Mouse (Mus musculus): Measurements from ENCODE around the gene Pten. TPM values are rescaled to one million over a fixed set of nuclear protein-coding genes. Genes with fewer than 3 reads are reported as not detected.
"Not testable (repeated sequence)": the region's sequence is repeated elsewhere in the genome, so short reads cannot be mapped to it uniquely, and the experiment has no call there.

Pten gene
- total RNA-seq, 1 experiment from 2014 or later, result 71.8 TPM

DNA sequence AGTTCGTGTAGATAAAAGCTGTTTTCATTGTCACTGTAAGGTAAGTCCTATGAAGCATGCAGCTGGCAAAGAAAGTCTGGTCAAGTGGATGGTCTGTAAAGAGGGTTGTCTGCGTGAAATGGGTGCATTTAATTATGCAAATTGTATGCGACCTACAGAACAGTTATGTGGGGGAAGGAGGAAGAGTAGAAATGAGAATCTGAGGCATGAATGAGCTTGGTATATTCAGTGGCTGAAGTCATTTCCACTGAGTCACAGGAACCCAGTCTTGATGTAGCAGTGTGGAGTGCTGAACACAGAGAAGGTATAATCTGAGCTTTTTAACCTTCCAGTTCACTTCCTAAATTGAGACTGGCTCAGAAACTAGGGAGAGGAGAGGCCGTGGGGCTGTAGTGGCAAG is 61.5 kb downstream of the Pten start:
- DNase-seq, result no peak

DNA sequence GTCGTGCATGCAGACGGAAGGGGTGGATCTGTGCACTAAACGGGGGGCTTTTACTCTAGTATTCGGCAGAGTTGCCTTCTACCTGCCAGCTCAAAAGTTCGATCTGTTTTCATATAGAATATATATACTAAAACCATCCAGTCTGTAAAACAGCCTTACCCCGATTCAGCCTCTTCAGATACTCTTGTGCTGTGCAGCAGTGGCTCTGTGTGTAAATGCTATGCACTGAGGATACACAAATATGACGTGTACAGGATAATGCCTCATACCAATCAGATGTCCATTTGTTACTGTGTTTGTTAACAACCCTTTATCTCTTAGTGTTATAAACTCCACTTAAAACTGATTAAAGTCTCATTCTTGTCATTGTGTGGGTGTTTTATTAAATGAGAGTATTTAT is 65.7 kb downstream of the Pten start:
- not testable (repeated sequence) for DNase-seq

DNA sequence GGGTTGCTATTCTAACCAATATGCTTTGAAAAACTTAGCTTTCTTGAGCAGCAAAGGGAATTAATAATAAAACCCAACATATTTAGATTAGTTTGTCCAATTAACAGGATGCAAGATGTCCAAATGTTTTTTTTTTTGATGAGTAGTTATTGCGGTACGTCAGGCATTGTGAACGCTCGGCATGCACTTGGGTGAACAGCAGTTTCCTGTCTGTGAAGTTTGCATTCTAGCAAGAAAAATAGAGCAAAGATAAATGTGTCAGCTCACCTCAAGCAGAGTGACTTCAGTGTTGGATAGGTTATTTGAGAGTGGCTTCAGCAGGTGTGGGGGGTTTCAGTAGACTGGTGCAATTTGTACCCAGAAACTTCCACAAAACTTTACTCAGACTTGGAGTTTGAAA is 69.3 kb downstream of the Pten start:
- no peak for DNase-seq

DNA sequence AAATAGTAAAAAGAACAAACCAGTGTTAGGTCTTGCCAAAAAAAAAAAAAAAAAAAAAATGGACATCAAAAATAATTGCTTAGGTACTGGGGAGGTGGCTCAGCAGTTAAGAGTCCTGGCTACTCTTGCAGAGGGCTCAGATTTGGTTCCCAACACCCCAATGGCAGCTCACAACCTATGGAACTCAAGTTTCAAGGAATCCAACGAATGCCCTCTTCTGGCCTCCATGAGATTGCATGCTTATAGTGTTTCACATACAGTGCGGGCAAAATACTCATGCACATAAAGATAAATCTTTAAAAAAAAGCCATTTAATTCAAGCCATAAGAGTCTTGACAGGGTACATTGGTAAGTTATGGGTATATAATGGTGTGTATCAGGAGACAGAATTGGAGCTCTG is 72.6 kb downstream of the Pten start:
- DNase-seq, result no peak

DNA sequence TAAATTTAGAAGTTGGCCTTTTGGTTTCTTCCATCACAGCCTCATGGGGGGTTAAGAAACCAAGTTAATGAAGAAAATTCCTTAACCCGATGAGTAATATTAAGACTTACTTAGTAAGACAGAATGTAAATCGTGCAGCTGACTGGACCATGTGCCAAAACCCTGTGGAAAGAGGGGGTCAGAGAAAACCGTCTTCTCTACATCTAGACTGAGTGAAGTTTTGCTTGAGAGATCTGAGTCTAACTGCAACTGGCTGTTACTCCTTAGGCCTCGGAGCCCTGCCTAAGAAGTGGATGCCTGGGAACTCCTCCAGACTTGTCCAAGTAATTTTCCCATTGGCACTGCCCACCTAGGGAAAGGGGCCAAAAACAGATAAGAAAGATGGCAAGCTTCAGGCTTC is 74.0 kb downstream of the Pten start:
- no peak for DNase-seq

DNA sequence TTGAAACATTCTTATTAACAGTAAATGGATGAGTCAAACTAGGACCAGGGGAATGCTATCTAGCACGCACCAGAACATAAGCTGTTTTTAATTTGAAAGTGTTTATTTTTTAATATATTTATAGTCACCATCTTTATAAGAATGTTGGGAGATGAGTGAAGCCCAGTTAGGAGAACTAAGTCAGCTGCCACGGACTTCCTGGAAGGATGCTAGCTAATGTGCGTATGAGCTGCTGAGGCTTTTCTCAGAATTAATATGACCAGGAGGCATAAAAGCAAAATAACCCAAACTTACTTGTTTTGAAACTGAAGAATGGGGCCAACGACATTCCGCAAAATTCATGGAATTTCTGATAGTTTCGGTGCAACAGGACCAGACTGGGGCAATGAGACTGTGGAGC is 83.2 kb downstream of the Pten start:
- no peak for DNase-seq

DNA sequence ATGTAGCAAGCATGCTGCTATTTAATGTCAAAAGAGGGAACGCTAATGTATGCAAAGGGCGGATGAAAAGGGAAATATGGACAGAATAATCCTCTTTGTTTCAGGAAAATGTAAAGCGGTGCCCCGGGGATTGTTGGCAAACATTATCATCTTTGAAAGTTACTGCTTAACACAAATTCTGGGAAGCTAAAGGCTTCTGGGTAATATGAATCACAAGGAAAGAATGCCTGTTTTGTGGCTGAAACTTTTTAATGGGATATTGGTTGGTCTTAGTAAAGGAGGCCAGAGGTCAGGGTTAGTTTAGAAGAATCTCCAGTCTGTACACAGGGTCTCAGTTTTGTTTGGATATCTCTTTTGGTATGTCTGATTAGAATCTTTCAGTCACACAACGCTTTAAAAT is 87.2 kb downstream of the Pten start:
- no peak for DNase-seq

DNA sequence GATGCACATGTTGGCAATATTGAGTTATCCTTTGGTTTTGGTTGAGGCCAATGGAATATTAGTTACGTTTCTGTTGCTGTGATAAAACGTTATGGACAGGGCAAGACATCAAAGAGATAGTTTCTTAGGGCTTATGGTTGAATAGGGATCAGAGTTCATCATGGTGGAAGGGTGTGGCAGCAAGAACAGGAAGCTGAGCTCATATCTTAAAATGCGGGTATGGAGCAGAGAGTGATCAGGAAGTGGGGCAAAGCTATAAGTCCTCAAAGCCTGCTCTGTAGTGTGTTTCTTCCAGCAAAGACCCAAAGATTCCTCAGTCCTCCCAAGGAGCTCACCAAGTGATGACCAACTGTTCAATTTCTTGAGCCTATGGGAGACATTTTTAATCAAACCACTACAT is 90.7 kb downstream of the Pten start:
- DNase-seq, result no peak

DNA sequence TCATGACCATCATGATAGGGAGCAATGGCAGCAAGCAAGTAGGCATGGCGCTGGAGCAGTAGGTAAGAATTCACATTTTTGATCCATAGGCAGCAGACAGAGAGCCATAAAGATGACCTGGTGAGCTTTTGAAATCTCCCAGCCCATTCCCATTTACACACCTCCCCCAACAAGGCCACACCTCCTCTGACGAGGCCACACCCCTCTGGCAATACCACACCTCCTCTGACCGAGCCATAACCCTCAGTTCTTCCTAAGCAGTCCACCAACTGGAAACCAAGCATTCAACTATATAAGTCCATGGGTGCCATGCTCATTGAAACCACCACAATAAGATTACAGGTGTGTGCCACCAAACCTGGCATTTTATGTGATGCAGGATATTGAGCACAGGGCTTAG is 95.0 kb downstream of the Pten start:
- no peak for DNase-seq

DNA sequence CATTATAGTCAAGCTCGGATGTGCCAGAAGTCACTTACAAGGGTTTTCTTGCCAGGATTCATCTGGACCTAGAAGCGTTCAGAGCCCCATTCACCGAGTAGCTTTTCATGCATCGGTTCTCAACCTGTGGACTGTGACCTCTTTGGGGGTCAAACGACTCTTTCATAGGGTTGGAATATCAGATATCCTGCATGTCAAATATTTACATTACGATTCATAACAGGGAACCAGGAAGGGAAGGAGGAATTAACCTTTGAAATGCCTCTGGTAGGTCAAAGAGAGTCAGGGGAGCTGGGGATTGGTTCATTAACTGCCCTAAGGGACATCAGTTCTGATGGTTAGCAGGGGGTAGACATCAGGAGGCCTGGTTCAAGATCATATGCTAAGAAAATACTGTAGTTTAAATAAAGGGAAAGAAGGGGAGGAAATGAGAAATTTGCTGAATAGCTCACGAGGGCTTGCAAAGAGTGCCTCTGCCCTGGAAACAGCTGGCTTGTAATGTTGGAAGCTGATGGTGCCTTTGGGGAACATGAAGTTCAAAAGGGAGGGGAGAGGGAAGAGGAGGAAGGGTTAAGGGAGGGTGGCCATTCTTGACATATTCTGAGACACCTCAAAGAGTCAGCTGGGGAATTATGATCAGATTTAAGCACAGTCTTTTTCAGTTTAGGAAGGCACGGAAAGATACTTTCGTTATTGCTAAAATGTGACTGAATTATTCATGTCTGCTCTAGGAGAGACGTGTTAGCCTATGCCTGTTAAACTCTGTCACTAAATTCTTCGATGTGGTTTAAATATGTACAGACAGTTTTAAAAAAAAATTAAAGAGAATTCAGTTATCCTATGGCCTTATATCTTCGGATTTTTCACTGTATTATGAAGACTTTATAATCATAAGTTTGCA is 104.6 kb downstream of the Pten start:
- no peak for DNase-seq

DNA sequence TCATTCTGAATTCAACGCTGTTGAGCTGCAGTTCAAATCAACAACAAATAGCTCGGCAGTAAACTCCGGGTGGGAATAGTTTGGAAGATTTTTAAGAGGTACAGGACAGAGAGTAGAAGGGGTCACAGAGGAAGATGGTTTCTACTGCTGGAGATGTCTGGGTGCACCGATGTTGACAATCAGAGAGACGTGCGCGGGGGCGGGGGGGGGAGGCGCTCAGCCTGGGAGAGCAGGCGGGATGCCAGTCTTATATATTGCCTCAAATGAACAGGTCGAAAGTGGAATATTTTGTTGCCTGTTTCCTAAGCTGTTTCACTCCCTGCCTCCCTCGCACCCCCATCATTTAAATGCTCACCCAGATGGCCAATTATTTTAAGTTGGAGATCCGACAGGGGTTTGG is 109.5 kb downstream of the Pten start:
- DNase-seq, result no peak

DNA sequence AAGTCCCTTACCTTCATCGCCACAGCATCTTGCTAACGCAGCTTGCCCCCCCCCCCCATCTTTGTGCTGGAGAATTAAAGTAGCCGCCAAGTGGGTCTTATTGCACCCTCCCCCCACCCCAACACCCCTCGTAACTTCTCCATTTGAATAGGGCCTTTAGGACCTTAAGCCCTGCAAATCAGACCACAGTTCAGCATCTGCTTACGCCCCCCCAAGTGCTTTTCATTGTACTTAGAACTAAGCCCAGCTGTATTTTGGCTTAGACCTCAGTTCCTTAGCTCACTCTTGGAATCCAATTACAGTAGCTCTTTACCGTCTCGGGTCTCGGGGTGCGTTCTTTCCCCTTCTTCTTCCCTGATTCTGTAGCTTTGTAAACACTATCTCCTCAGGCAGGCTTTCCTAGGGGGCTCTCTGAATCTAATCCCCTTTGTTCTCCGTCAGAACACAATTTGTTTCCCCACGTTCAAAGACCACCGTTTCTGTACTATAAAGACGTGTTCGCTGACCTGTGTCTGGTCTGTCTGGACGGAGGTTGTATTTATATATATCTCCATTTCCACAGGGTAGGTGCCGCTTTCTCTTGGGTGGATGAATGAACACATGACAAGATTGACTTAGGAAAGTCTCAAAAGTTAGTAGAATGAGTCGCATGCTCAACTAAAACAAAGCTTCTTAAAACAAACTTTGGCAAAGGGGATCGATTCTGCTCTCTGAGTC is 110.0 kb downstream of the Pten start:
- DNase-seq, result no peak

DNA sequence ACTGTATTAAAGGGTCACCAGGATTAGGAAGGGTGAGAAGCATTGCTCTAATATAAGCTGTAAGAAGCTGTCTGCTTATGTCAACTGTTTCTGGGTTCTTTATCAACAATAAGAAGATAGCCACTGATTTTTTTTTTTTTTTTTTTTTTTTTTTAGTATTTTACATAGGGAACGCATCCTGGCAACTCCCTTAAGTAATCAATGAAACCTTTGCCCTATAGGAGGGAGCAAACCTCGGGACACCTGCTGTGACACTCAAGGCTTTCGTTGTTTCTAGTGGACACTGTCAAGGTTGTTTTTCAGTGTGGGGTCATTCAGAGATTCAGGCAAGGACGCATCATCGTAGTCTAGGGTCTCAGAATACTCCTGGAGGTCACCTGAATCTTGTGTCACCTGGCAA is 111.3 kb downstream of the Pten start:
- DNase-seq, result no peak

DNA sequence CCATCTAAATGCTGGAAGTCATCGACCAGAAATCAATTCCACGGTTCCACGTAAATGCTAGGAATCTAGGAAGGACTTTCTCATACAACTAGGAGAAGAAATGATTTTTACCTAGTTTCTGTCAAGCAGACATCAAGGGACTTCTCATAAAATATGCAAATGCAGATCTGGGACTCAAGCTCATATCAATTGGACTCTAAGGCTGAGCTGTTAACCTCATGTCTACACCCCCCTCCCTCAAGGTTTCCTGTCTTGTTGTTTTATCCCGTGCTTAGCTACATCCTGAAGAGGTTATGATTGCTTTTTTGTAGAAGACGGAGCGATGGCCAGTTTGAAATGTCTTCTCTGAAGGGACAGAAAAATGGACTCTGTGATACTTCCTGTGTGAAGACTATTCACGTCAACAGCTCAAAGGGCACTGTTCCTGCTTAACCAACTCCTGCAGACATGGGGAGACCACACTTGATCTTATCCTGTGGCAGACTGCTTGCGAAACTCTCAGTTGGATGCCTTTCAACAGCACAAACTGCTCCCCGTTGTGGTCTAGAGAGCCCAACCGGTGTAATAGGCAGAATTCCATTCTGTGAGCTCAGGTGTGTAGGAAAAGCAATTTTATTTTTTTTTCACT is 111.9 kb downstream of the Pten start:
- no peak for DNase-seq

DNA sequence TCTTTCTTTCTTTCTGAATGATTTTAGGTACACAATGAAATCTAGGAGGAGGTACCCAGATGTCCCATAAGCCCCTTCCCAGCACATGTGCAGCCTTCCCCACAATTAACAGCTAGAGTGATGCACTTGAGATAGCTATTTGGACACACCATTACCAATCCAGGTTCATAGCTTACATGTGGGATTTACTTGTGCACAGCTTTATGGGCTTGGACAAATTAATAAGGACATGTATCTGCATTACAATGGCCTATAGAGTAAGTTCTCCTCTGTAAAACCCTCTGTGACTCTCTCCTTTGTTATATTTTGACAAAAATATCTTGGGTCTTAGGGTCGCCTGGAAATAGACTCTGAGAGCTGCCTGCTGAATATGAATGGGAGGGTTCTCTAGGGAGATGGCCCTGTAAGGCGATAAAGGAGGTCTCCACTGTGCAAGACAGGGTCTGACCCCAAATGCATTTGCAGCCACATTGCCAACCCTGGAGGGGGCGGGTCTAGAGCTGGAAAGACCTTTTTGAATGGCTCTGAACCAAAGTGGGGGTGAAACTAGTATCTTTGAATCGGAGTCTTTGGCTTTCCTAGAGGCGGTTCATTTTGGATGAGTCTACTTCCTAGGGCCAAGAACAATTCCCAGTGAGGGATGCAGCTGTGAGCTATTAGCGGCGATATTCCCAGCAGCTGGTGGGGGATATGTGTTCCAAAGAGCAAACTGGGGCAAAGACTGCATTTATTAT is 116.8 kb downstream of the Pten start:
- DNase-seq, result no peak

Other genes starting within 250 kb of the Pten start
- 13.4 and 16.4 TPM in 2 replicates for gene Papss2, start 161.7 kb upstream of the Pten start, total RNA-seq (2021)
- gene Atad1, start 17.7 kb upstream of the Pten start, total RNA-seq (2021), result 74.5 and 83.5 TPM in 2 replicates

Data from adrenal gland, postnatal 25 days (tissue).